Comparison of ENCODE assay signal across 23 mouse cellular contexts in the genomic region with DNA sequence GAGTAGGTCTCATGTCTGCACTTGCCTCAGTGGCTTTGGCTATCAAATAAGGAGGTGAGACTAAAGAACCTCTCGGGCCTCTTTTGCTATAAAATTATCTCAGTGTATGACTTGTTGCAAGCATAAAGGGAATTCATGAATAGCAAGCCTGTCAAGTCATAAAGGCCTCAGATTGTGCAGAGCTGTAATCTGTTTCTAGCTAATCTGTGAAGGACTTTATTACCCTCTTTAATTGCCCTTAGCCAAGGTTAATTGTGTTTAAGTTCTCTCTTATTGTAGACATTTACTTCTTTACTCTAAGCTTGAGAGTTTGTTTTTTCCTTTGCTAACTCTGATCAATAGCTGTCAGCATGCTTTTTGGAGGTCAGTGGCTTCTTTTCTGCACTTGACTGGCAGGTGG.
DNase-seq lines count a peak whose midpoint lies in the region; ATAC-seq and TF ChIP-seq lines count a peak whose summit lies in the region.
"Had no signal": no experiment of that assay in that cellular context is flagged by ENCODE, and none has a peak within 500 bp of the region (broad histone marks: within the 10 kb centered on the region; RNA-seq: fewer than 3 reads in every experiment).

No protein-coding gene starts in this region.

- no peaks in the 10 kb centered on the region for H3K27me3 ChIP-seq in lung, embryonic 16.5 days (ENCODE audit: control insufficient read depth, insufficient read depth, low read depth, low read length)
- H3K27me3 ChIP-seq in intestine, embryonic 15.5 days (replicated peaks), result no peaks in the 10 kb centered on the region
- H3K27me3 ChIP-seq in intestine, postnatal 0 days (replicated peaks; ENCODE audit: control insufficient read depth, insufficient read depth, low read length), result no peaks in the 10 kb centered on the region
- no peaks in the 10 kb centered on the region for H3K27me3 ChIP-seq in hindbrain, embryonic 13.5 days
- H3K27me3 ChIP-seq: embryonic facial prominence, embryonic 13.5 days; embryonic facial prominence, embryonic 15.5 days; forebrain, embryonic 12.5 days had no signal

- H3K9me3 ChIP-seq in lung, embryonic 16.5 days (ENCODE audit: control insufficient read depth, low read length), result no peaks in the 10 kb centered on the region
- no peaks in the 10 kb centered on the region for H3K9me3 ChIP-seq in intestine, embryonic 15.5 days
- H3K9me3 ChIP-seq in intestine, postnatal 0 days (ENCODE audit: control insufficient read depth), result no peaks in the 10 kb centered on the region
- no peaks in the 10 kb centered on the region for H3K9me3 ChIP-seq in hindbrain, embryonic 13.5 days
- H3K9me3 ChIP-seq: embryonic facial prominence, embryonic 13.5 days; embryonic facial prominence, embryonic 15.5 days; forebrain, embryonic 10.5 days; forebrain, embryonic 12.5 days had no signal

- 44% methylated on average over 1 of the region's 1 CpGs for WGBS in lung, embryonic 16.5 days
- WGBS in intestine, embryonic 15.5 days, result 67% methylated on average over 1 of the region's 1 CpGs
- 29% methylated on average over 1 of the region's 1 CpGs for WGBS in intestine, postnatal 0 days
- WGBS in hindbrain, embryonic 13.5 days, result 68% methylated on average over 1 of the region's 1 CpGs

- no peak for DNase-seq in lung, postnatal 4 days
- no peak for DNase-seq in spleen, postnatal 14 days (ENCODE audit: low spot score in 2 of 2)
- no peak for DNase-seq in adrenal gland, postnatal 4 days (ENCODE audit: low spot score in 2 of 2)
- DNase-seq: adrenal gland, adult 2 months; adrenal gland, postnatal 10 days; adrenal gland, postnatal 25 days; cerebellum, adult 11-12 months; cerebellum, adult 2 months; cerebellum, adult 9-10 months; cerebellum, postnatal 10 days; cerebellum, postnatal 25 days; embryo, embryonic 11 days had no signal

- no peak overlapping the region for H3K4me2 ChIP-seq in lung, embryonic 16.5 days (ENCODE audit: low read depth, low read length)
- no peak overlapping the region for H3K4me2 ChIP-seq in intestine, embryonic 15.5 days (replicated peaks)
- H3K4me2 ChIP-seq in intestine, postnatal 0 days (replicated peaks; ENCODE audit: low read depth), result no peak overlapping the region
- no peak overlapping the region for H3K4me2 ChIP-seq in hindbrain, embryonic 13.5 days
- H3K4me2 ChIP-seq: embryonic facial prominence, embryonic 13.5 days; embryonic facial prominence, embryonic 15.5 days; forebrain, embryonic 12.5 days had no signal

- no peak overlapping the region for H3K9ac ChIP-seq in lung, embryonic 16.5 days (ENCODE audit: low read length)
- no peak overlapping the region for H3K9ac ChIP-seq in intestine, embryonic 15.5 days
- no peak overlapping the region for H3K9ac ChIP-seq in intestine, postnatal 0 days (ENCODE audit: low read depth, low read length)
- H3K9ac ChIP-seq in hindbrain, embryonic 13.5 days, result no peak overlapping the region
- H3K9ac ChIP-seq: embryonic facial prominence, embryonic 13.5 days; embryonic facial prominence, embryonic 15.5 days; forebrain, embryonic 12.5 days had no signal

- H3K36me3 ChIP-seq in lung, embryonic 16.5 days (ENCODE audit: control insufficient read depth, insufficient read depth, low read length), result no peaks in the 10 kb centered on the region
- H3K36me3 ChIP-seq in intestine, embryonic 15.5 days, result no peaks in the 10 kb centered on the region
- H3K36me3 ChIP-seq in intestine, postnatal 0 days (ENCODE audit: control insufficient read depth, insufficient read depth), result no peaks in the 10 kb centered on the region
- peaks cover 5% of the 10 kb centered on the region for H3K36me3 ChIP-seq in hindbrain, embryonic 13.5 days
- H3K36me3 ChIP-seq: embryonic facial prominence, embryonic 13.5 days; embryonic facial prominence, embryonic 15.5 days; forebrain, embryonic 12.5 days had no signal

- H3K27ac ChIP-seq in lung, embryonic 16.5 days (ENCODE audit: low read length), result no peak overlapping the region
- no peak overlapping the region for H3K27ac ChIP-seq in intestine, embryonic 15.5 days
- no peak overlapping the region for H3K27ac ChIP-seq in intestine, postnatal 0 days (ENCODE audit: low read depth, low read length)
- no peak overlapping the region for H3K27ac ChIP-seq in hindbrain, embryonic 13.5 days
- H3K27ac ChIP-seq: embryonic facial prominence, embryonic 13.5 days; embryonic facial prominence, embryonic 15.5 days; forebrain, embryonic 10.5 days; forebrain, embryonic 12.5 days had no signal

- TF ChIP-seq CTCF in intestine, postnatal 0 days (IDR thresholded peaks at IDR 0.05; ENCODE audit: low read depth), result no peak

- H3K4me1 ChIP-seq in lung, embryonic 16.5 days (replicated peaks; ENCODE audit: control insufficient read depth, insufficient read depth, low read length), result no peaks in the 10 kb centered on the region
- H3K4me1 ChIP-seq in intestine, embryonic 15.5 days (replicated peaks), result no peaks in the 10 kb centered on the region
- no peaks in the 10 kb centered on the region for H3K4me1 ChIP-seq in intestine, postnatal 0 days (replicated peaks; ENCODE audit: control insufficient read depth, insufficient read depth, low read length)
- H3K4me1 ChIP-seq in hindbrain, embryonic 13.5 days (replicated peaks), result no peaks in the 10 kb centered on the region
- H3K4me1 ChIP-seq: embryonic facial prominence, embryonic 13.5 days; embryonic facial prominence, embryonic 15.5 days; forebrain, embryonic 12.5 days had no signal

- peak; percentile 56 for ATAC-seq in lung, embryonic 16.5 days (ENCODE audit: low read depth)
- ATAC-seq in intestine, embryonic 15.5 days, result peak; percentile 92
- ATAC-seq in intestine, postnatal 0 days, result peak; percentile 80
- ATAC-seq in hindbrain, embryonic 13.5 days (ENCODE audit: low FRiP score), result no peak
- ATAC-seq: forebrain, embryonic 14.5 days; forebrain, embryonic 16.5 days had no signal

- H3K4me3 ChIP-seq in lung, embryonic 16.5 days (ENCODE audit: low read length), result no peak overlapping the region
- H3K4me3 ChIP-seq in intestine, embryonic 15.5 days (replicated peaks), result no peak overlapping the region
- no peak overlapping the region for H3K4me3 ChIP-seq in intestine, postnatal 0 days (ENCODE audit: low read depth, low read length)
- H3K4me3 ChIP-seq in hindbrain, embryonic 13.5 days, result no peak overlapping the region
- H3K4me3 ChIP-seq: embryonic facial prominence, embryonic 13.5 days; embryonic facial prominence, embryonic 15.5 days; erythroblast, embryonic 14.5 days; forebrain, embryonic 10.5 days; forebrain, embryonic 12.5 days had no signal
